Mouse (Mus musculus): ENCODE results near the gene Akap13. TPM values are rescaled to one million over a fixed set of nuclear protein-coding genes. Genes with fewer than 3 reads are reported as not detected.

Gene Akap13
- polyA plus RNA-seq, 1 experiment = 41.7 TPM

DNA sequence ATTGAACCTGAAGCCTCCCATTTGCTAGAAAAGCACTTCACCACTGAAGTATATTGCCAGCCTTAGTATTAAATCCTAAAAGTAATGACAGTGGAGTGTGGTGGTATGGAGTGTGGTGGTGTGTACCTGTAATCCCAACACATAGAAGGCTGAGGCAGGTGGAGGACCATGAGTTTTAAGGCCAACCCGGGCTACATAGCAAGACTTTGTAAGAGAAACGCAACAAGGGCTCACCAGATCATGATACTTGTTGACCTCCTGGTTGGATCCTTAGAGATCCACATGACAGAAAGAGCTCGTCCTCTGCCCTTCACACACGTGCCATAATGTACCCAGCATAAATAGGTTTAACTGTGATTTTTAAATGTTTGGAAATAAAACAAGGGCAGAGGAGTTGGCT lies 254.6 kb downstream of the Akap13 start:
- no peak for DNase-seq
- Histone ChIP-seq H3K4me1 (ENCODE audit: control insufficient read depth, insufficient read depth, low read length) (peaks cover 2% of the 10 kb centered on the region), H3K4me3 (replicated peaks; ENCODE audit: extremely low read depth, low read depth, low read length) (no peak overlapping the region)
- WGBS = 95% methylated on average over 4 of the region's 4 CpGs
- TF ChIP-seq POLR2A (IDR thresholded peaks at IDR 0.05; ENCODE audit: borderline replicate concordance, extremely low read depth, low read depth, low read length) = no peak
- no peak for TF ChIP-seq CTCF (IDR thresholded peaks at IDR 0.05; ENCODE audit: insufficient read depth, low read length)

DNA sequence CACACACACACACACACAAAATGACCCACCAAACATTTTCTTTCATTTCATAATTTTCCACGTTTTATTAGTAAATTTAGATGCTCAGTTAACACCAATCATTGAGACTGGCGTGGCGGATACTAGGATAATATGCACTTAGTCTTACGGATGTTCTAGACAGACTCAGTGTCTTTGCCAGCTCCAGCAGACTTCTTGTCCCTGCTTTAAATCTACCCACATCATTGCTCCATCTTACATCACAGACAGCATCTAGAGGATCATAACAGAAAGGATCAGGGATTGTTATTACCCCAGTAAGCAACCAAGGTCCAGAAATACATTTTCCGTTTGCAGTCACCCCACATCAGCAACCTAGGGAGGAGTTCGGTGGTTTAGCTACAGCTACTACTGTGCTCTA lies 255.6 kb downstream of the Akap13 start:
- WGBS = 85% methylated on average over 6 of the region's 6 CpGs
- TF ChIP-seq CTCF (IDR thresholded peaks at IDR 0.05; ENCODE audit: insufficient read depth, low read length) = no peak
- no peak for TF ChIP-seq POLR2A (IDR thresholded peaks at IDR 0.05; ENCODE audit: borderline replicate concordance, extremely low read depth, low read depth, low read length)
- Histone ChIP-seq H3K4me1 (ENCODE audit: control insufficient read depth, insufficient read depth, low read length) (peaks cover 9% of the 10 kb centered on the region), H3K4me3 (replicated peaks; ENCODE audit: extremely low read depth, low read depth, low read length) (no peak overlapping the region)
- no peak for DNase-seq

DNA sequence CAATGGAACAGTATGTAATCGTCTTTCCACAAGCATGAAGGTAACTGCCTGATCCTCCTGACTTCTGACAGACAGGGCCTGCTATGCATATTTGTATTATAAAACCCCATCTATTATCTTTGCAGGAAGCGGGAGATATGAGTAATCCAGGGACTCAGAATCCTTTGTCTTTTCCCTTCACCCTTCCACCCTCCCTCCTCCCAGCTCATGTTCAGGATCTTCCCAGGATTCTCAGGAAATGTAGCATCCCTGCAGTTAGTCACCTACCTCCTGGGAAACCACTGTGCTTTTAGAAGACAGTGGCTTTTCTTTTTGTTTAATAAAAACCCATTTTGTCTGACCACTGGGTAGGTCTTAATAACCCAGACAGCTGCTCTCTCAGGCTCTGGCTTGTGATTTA lies 256.1 kb downstream of the Akap13 start:
- DNase-seq = no peak
- TF ChIP-seq CTCF (IDR thresholded peaks at IDR 0.05; ENCODE audit: insufficient read depth, low read length) = no peak
- TF ChIP-seq POLR2A (IDR thresholded peaks at IDR 0.05; ENCODE audit: borderline replicate concordance, extremely low read depth, low read depth, low read length) = no peak
- no peak overlapping the region for H3K4me3 ChIP-seq (replicated peaks; ENCODE audit: extremely low read depth, low read depth, low read length)
- WGBS = 49% methylated on average over 2 of the region's 2 CpGs
- H3K4me1 ChIP-seq (ENCODE audit: control insufficient read depth, insufficient read depth, low read length) = peaks cover 13% of the 10 kb centered on the region

DNA sequence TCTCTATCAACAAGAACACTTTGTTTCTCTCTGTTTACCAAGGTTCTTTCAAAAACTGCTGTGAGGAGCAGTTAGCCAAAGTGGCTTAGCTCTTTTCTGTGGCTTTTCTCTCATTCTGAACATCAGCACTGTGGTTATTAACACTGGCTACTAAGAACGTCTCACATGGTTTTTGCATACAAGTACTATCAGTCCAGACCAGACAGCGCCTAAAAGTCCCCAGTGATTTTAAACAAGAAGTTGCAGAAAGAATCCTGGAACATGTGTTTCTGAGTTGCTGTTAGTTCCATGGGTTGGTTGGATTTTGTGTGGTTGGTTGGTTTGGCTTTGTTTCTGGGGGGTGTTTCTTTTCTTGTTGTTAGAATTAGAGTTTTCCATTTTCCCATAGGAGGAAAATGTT lies 257.5 kb downstream of the Akap13 start:
- Histone ChIP-seq H3K4me3 (replicated peaks; ENCODE audit: extremely low read depth, low read depth, low read length) (no peak overlapping the region), H3K4me1 (ENCODE audit: control insufficient read depth, insufficient read depth, low read length) (peaks cover 14% of the 10 kb centered on the region)
- no peak for TF ChIP-seq CTCF (IDR thresholded peaks at IDR 0.05; ENCODE audit: insufficient read depth, low read length)
- TF ChIP-seq POLR2A (IDR thresholded peaks at IDR 0.05; ENCODE audit: borderline replicate concordance, extremely low read depth, low read depth, low read length) = no peak
- WGBS = 68% methylated on average over 2 of the region's 2 CpGs
- DNase-seq = no peak

DNA sequence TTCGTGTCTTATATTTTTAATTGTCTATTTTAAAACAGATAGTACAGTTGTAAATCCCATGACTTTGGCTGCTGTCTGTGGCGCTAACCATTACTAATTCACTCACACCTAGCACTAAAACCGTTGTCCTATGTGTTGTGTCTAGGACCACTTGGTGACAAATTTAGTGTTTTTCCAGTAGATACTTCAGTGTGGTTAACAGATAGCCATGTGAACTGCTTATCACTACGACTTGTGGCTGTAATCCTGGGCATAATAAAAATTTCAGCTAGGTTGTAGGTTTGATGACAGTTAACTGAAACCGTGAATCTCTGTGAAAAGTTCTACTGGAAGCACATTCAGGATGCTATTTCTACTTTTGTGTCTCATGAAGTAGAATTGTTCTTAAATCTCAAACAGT lies 258.6 kb downstream of the Akap13 start:
- H3K4me1 ChIP-seq (ENCODE audit: control insufficient read depth, insufficient read depth, low read length) = peaks cover 14% of the 10 kb centered on the region
- TF ChIP-seq CTCF (IDR thresholded peaks at IDR 0.05; ENCODE audit: insufficient read depth, low read length) (no peak), POLR2A (IDR thresholded peaks at IDR 0.05; ENCODE audit: borderline replicate concordance, extremely low read depth, low read depth, low read length) (no peak)
- no peak for DNase-seq
- no peak overlapping the region for H3K4me3 ChIP-seq (replicated peaks; ENCODE audit: extremely low read depth, low read depth, low read length)
- 87% methylated on average over 5 of the region's 5 CpGs for WGBS

DNA sequence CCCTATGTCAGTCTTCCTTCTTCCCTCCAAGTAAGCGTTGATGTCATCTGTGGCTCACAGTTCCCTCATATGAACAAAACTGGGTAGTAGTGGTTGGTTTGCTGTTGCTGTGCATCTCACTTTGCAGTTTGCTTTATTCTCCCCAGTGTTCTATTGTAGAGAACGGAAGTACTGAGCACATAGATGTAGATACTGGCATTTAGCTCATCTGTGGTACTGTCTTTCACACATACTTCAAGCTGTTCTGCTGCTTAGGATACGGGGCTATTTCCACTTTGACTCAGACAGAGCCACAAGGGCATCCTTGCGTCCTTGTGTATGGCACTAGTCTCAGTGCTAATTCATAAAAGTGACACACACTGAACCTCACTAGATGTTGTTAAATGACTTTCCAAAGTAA lies 259.7 kb downstream of the Akap13 start:
- DNase-seq = no peak
- H3K4me3 ChIP-seq (replicated peaks; ENCODE audit: extremely low read depth, low read depth, low read length) = no peak overlapping the region
- no peak for TF ChIP-seq POLR2A (IDR thresholded peaks at IDR 0.05; ENCODE audit: borderline replicate concordance, extremely low read depth, low read depth, low read length)
- no peak for TF ChIP-seq CTCF (IDR thresholded peaks at IDR 0.05; ENCODE audit: insufficient read depth, low read length)
- WGBS = 89% methylated on average over 4 of the region's 4 CpGs
- peaks cover 14% of the 10 kb centered on the region for H3K4me1 ChIP-seq (ENCODE audit: control insufficient read depth, insufficient read depth, low read length)

DNA sequence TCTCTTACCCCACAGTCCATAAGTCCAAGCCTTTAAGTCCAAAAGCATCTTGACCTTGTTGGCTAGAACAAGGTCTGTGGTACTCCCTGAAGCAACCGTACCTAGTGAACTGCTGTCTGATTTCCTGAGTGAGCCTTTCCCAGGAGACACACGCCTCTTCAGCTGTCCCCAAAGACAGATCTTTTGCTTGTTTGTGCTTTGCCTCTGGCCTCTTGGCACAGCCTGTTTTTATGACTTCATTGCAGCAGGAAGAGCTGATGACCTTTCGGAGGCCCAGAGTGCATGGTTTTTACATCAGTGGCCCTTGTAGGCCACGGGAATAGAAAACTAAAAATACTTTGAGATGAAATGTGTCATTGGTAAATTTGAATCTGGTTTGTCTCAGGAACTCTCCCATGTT lies 260.6 kb downstream of the Akap13 start:
- H3K4me1 ChIP-seq (ENCODE audit: control insufficient read depth, insufficient read depth, low read length) = peaks cover 14% of the 10 kb centered on the region
- H3K4me3 ChIP-seq (replicated peaks; ENCODE audit: extremely low read depth, low read depth, low read length) = no peak overlapping the region
- 17% methylated on average over 4 of the region's 4 CpGs for WGBS
- no peak for TF ChIP-seq CTCF (IDR thresholded peaks at IDR 0.05; ENCODE audit: insufficient read depth, low read length)
- TF ChIP-seq POLR2A (IDR thresholded peaks at IDR 0.05; ENCODE audit: borderline replicate concordance, extremely low read depth, low read depth, low read length) = no peak
- DNase-seq = no peak

DNA sequence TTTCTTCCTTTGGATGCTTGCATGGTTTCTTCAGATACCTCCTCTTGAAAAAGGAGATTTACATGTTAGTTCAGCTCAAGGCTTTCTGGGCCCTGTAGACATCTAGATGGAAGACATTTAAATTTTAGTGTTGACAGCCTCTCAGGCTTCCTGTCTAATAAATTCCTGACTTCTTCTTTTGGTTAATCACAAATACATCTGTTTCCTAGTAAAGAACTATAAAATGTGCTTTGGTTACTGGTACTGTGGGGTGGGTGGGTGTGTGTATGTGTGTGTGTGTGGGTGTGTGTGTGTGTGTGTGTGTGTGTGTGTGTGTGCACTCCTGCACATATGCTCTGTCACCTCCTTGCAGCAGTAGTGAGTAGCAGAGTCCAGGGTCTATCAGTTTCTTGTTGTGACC lies 262.0 kb downstream of the Akap13 start:
- no peak for TF ChIP-seq POLR2A (IDR thresholded peaks at IDR 0.05; ENCODE audit: borderline replicate concordance, extremely low read depth, low read depth, low read length)
- no peak for TF ChIP-seq CTCF (IDR thresholded peaks at IDR 0.05; ENCODE audit: insufficient read depth, low read length)
- H3K4me3 ChIP-seq (replicated peaks; ENCODE audit: extremely low read depth, low read depth, low read length) = no peak overlapping the region
- H3K4me1 ChIP-seq (ENCODE audit: control insufficient read depth, insufficient read depth, low read length) = peaks cover 12% of the 10 kb centered on the region
- no peak for DNase-seq

DNA sequence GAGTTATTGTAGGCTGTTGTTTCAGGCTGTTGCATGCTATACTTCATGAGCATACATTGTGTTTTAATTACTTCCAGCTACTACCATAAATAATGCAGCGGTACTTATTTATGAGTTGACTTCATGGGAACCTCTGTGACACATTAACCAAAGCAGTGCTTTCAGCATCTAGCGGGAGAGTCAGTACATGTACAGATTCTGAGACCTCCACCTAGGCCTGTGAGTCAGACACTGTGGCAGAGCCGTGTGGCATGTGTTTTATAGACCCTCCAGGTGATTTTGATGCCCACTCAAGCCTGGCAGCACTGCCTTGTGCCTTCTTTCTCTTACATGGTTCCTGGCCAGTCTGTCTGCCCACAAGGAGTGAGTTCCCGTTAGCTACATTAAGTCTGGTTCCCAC lies 266.0 kb downstream of the Akap13 start:
- H3K4me3 ChIP-seq (replicated peaks; ENCODE audit: extremely low read depth, low read depth, low read length) = no peak overlapping the region
- WGBS = 84% methylated on average over 4 of the region's 4 CpGs
- no peak for TF ChIP-seq POLR2A (IDR thresholded peaks at IDR 0.05; ENCODE audit: borderline replicate concordance, extremely low read depth, low read depth, low read length)
- TF ChIP-seq CTCF (IDR thresholded peaks at IDR 0.05; ENCODE audit: insufficient read depth, low read length) = no peak
- peaks cover 2% of the 10 kb centered on the region; the same call in 1 of the 2 replicates for H3K4me1 ChIP-seq (ENCODE audit: control insufficient read depth, insufficient read depth, low read length)
- no peak for DNase-seq

DNA sequence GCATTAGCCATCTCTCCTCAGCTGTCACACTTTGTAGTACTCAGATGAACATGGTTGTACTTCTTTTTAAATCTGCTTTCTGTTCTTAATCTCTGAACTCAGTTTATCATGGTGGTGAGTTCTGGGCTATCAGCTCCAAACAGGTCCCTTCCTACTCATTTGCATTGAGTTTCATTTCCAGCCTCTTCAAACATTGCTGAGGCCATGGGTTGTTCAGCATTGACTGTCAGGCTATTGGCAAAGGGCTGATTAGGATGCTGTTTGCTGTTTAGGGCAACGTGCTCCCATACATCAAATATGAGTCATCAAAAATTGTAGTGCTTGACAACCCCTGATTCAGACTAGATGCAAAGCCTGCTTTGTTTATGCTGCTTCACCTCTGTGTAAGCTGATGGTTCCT lies 268.7 kb downstream of the Akap13 start:
- Histone ChIP-seq H3K4me3 (replicated peaks; ENCODE audit: extremely low read depth, low read depth, low read length) (no peak overlapping the region), H3K4me1 (ENCODE audit: control insufficient read depth, insufficient read depth, low read length) (no peaks in the 10 kb centered on the region)
- TF ChIP-seq CTCF (IDR thresholded peaks at IDR 0.05; ENCODE audit: insufficient read depth, low read length) (no peak), POLR2A (IDR thresholded peaks at IDR 0.05; ENCODE audit: borderline replicate concordance, extremely low read depth, low read depth, low read length) (no peak)
- 94% methylated on average over 1 of the region's 1 CpGs for WGBS
- DNase-seq = no peak
